Mouse (Mus musculus): ENCODE data around the gene Azin2. TPM values are rescaled to one million over a fixed set of nuclear protein-coding genes. Genes with fewer than 3 reads are reported as not detected.

Azin2 gene
- polyA plus RNA-seq (2014; fragmentation: Nextera tagmentation; extraction: Ambion mirVana) = 14.6 and 20.1 TPM in 2 replicates

GRCm38 (mm10) chr4:128962029-128962925 is at the start of gene Azin2:
Gene Azin2, minus strand, starts transcription at chr4:128962442.
- Histone ChIP-seq H3K4me2 (replicated peaks) (peak within 1 kb of the TSS; percentile 83), H3K4me1 (replicated peaks; ENCODE audit: control insufficient read depth, insufficient read depth, low read length) (peaks cover 32% of the 10 kb centered on the region), H3K27me3 (ENCODE audit: control insufficient read depth, insufficient read depth, low read length) (0 out of 2 replicates have a peak, but pooled peaks cover 4% of the 10 kb centered on the region), H3K9me3 (ENCODE audit: control insufficient read depth, low read length) (no peaks in the 10 kb centered on the region), H3K36me3 (replicated peaks; ENCODE audit: control insufficient read depth, insufficient read depth) (no peaks in the 10 kb centered on the region), H3K27ac (0 out of 2 replicates have a peak within 1 kb of the TSS, but pooled peaks have one; percentile 22), H3K4me3 (replicated peaks; ENCODE audit: low read length) (peak within 1 kb of the TSS; percentile 81), H3K9ac (peak within 1 kb of the TSS; percentile 87)
- WGBS = under 1% methylated on average over 72 of the region's 72 CpGs
- DNase-seq (ENCODE audit: low spot score) = peak; percentile 94
- ATAC-seq (ENCODE audit: low FRiP score) = peak; percentile 91

- ATAC-seq (ENCODE audit: low FRiP score) (peak; percentile 57; the same call in 1 of the 2 replicates), DNase-seq (ENCODE audit: low spot score) (peak; percentile 66)
- H3K27me3 ChIP-seq (ENCODE audit: control insufficient read depth, insufficient read depth, low read length) = no peaks in the 10 kb centered on the region
- peaks cover 28% of the 10 kb centered on the region for H3K36me3 ChIP-seq (replicated peaks; ENCODE audit: control insufficient read depth, insufficient read depth)
- 35% methylated on average over 15 of the region's 15 CpGs for WGBS
- 0 out of 2 replicates have a peak, but pooled peaks cover 4% of the 10 kb centered on the region for H3K4me1 ChIP-seq (replicated peaks; ENCODE audit: control insufficient read depth, insufficient read depth, low read length)
- no peak overlapping the region for H3K4me2 ChIP-seq (replicated peaks)
- no peak overlapping the region for H3K4me3 ChIP-seq (replicated peaks; ENCODE audit: low read length)
- no peaks in the 10 kb centered on the region for H3K9me3 ChIP-seq (ENCODE audit: control insufficient read depth, low read length)
- peak overlapping the region; percentile 41; the same call in 1 of the 2 replicates for H3K27ac ChIP-seq
- H3K9ac ChIP-seq = no peak overlapping the region
Measured at GRCm38 (mm10) chr4:129011604-129012121, 49.4 kb upstream of the Azin2 start.

- DNase-seq (ENCODE audit: low spot score) (no peak), ATAC-seq (ENCODE audit: low FRiP score) (no peak)
- Histone ChIP-seq H3K9ac (no peak overlapping the region), H3K9me3 (ENCODE audit: control insufficient read depth, low read length) (no peaks in the 10 kb centered on the region), H3K4me1 (replicated peaks; ENCODE audit: control insufficient read depth, insufficient read depth, low read length) (0 out of 2 replicates have a peak, but pooled peaks cover 4% of the 10 kb centered on the region), H3K27me3 (ENCODE audit: control insufficient read depth, insufficient read depth, low read length) (no peaks in the 10 kb centered on the region), H3K4me2 (replicated peaks) (no peak overlapping the region), H3K4me3 (replicated peaks; ENCODE audit: low read length) (no peak overlapping the region), H3K27ac (no peak overlapping the region), H3K36me3 (replicated peaks; ENCODE audit: control insufficient read depth, insufficient read depth) (peaks cover 38% of the 10 kb centered on the region)
- WGBS = 70% methylated on average over 5 of the region's 5 CpGs
Measured at GRCm38 (mm10) chr4:129009521-129009920, 47.3 kb upstream of the Azin2 start.

- WGBS = 89% methylated on average over 3 of the region's 3 CpGs
Measured at GRCm38 (mm10) chr4:129008672-129009071, 46.4 kb upstream of the Azin2 start.

GRCm38 (mm10) chr4:129008006-129008519 is 45.8 kb upstream of the Azin2 start:
- H3K27me3 ChIP-seq (ENCODE audit: control insufficient read depth, insufficient read depth, low read length) = no peaks in the 10 kb centered on the region
- no peaks in the 10 kb centered on the region for H3K9me3 ChIP-seq (ENCODE audit: control insufficient read depth, low read length)
- no peak overlapping the region for H3K4me2 ChIP-seq (replicated peaks)
- H3K36me3 ChIP-seq (replicated peaks; ENCODE audit: control insufficient read depth, insufficient read depth) = peaks cover 50% of the 10 kb centered on the region
- no peak overlapping the region for H3K27ac ChIP-seq
- no peak overlapping the region for H3K4me3 ChIP-seq (replicated peaks; ENCODE audit: low read length)
- ATAC-seq (ENCODE audit: low FRiP score) (no peak), DNase-seq (ENCODE audit: low spot score) (no peak)
- H3K4me1 ChIP-seq (replicated peaks; ENCODE audit: control insufficient read depth, insufficient read depth, low read length) = 0 out of 2 replicates have a peak, but pooled peaks cover 4% of the 10 kb centered on the region
- no peak overlapping the region for H3K9ac ChIP-seq
- WGBS = 85% methylated on average over 12 of the region's 12 CpGs

More at GRCm38 (mm10) chr4:129008672-129009071, 46.4 kb upstream of the Azin2 start:
- ATAC-seq (ENCODE audit: low FRiP score) (no peak), DNase-seq (ENCODE audit: low spot score) (no peak)
- Histone ChIP-seq H3K27ac (no peak overlapping the region), H3K4me2 (replicated peaks) (no peak overlapping the region), H3K4me1 (replicated peaks; ENCODE audit: control insufficient read depth, insufficient read depth, low read length) (0 out of 2 replicates have a peak, but pooled peaks cover 4% of the 10 kb centered on the region), H3K9ac (no peak overlapping the region), H3K36me3 (replicated peaks; ENCODE audit: control insufficient read depth, insufficient read depth) (peaks cover 44% of the 10 kb centered on the region), H3K4me3 (replicated peaks; ENCODE audit: low read length) (no peak overlapping the region), H3K27me3 (ENCODE audit: control insufficient read depth, insufficient read depth, low read length) (no peaks in the 10 kb centered on the region), H3K9me3 (ENCODE audit: control insufficient read depth, low read length) (no peaks in the 10 kb centered on the region)

GRCm38 (mm10) chr4:129003720-129004119 is 41.5 kb upstream of the Azin2 start:
- peaks cover 82% of the 10 kb centered on the region for H3K36me3 ChIP-seq (replicated peaks; ENCODE audit: control insufficient read depth, insufficient read depth)
- no peak overlapping the region for H3K9ac ChIP-seq
- H3K27ac ChIP-seq = no peak overlapping the region
- no peaks in the 10 kb centered on the region for H3K27me3 ChIP-seq (ENCODE audit: control insufficient read depth, insufficient read depth, low read length)
- no peak for DNase-seq (ENCODE audit: low spot score)
- ATAC-seq (ENCODE audit: low FRiP score) = no peak
- 86% methylated on average over 8 of the region's 8 CpGs for WGBS
- no peaks in the 10 kb centered on the region for H3K4me1 ChIP-seq (replicated peaks; ENCODE audit: control insufficient read depth, insufficient read depth, low read length)
- H3K9me3 ChIP-seq (ENCODE audit: control insufficient read depth, low read length) = no peaks in the 10 kb centered on the region
- H3K4me3 ChIP-seq (replicated peaks; ENCODE audit: low read length) = no peak overlapping the region
- no peak overlapping the region for H3K4me2 ChIP-seq (replicated peaks)

- DNase-seq (ENCODE audit: low spot score) (no peak), ATAC-seq (ENCODE audit: low FRiP score) (no peak)
- no peaks in the 10 kb centered on the region for H3K4me1 ChIP-seq (replicated peaks; ENCODE audit: control insufficient read depth, insufficient read depth, low read length)
- no peak overlapping the region for H3K27ac ChIP-seq
- H3K9me3 ChIP-seq (ENCODE audit: control insufficient read depth, low read length) = no peaks in the 10 kb centered on the region
- WGBS = 97% methylated on average over 3 of the region's 3 CpGs
- H3K9ac ChIP-seq = no peak overlapping the region
- peaks cover 68% of the 10 kb centered on the region for H3K36me3 ChIP-seq (replicated peaks; ENCODE audit: control insufficient read depth, insufficient read depth)
- no peak overlapping the region for H3K4me3 ChIP-seq (replicated peaks; ENCODE audit: low read length)
- no peaks in the 10 kb centered on the region for H3K27me3 ChIP-seq (ENCODE audit: control insufficient read depth, insufficient read depth, low read length)
- no peak overlapping the region for H3K4me2 ChIP-seq (replicated peaks)
Measured at GRCm38 (mm10) chr4:129000786-129001185, 38.5 kb upstream of the Azin2 start.

GRCm38 (mm10) chr4:128998401-128998800 is 36.2 kb upstream of the Azin2 start:
- Histone ChIP-seq H3K4me1 (replicated peaks; ENCODE audit: control insufficient read depth, insufficient read depth, low read length) (peaks cover 13% of the 10 kb centered on the region), H3K4me2 (replicated peaks) (no peak overlapping the region), H3K27ac (no peak overlapping the region), H3K9ac (no peak overlapping the region), H3K27me3 (ENCODE audit: control insufficient read depth, insufficient read depth, low read length) (no peaks in the 10 kb centered on the region), H3K4me3 (replicated peaks; ENCODE audit: low read length) (no peak overlapping the region), H3K36me3 (replicated peaks; ENCODE audit: control insufficient read depth, insufficient read depth) (peaks cover 53% of the 10 kb centered on the region), H3K9me3 (ENCODE audit: control insufficient read depth, low read length) (no peaks in the 10 kb centered on the region)
- no peak for DNase-seq (ENCODE audit: low spot score)
- no peak for ATAC-seq (ENCODE audit: low FRiP score)
- WGBS = 86% methylated on average over 8 of the region's 8 CpGs

GRCm38 (mm10) chr4:128997258-128997657 is 35.0 kb upstream of the Azin2 start:
- H3K36me3 ChIP-seq (replicated peaks; ENCODE audit: control insufficient read depth, insufficient read depth) = peaks cover 42% of the 10 kb centered on the region
- H3K4me2 ChIP-seq (replicated peaks) = no peak overlapping the region
- ATAC-seq (ENCODE audit: low FRiP score) = no peak
- WGBS = 83% methylated on average over 8 of the region's 8 CpGs
- H3K9me3 ChIP-seq (ENCODE audit: control insufficient read depth, low read length) = no peaks in the 10 kb centered on the region
- no peak overlapping the region for H3K27ac ChIP-seq
- no peaks in the 10 kb centered on the region for H3K27me3 ChIP-seq (ENCODE audit: control insufficient read depth, insufficient read depth, low read length)
- H3K4me3 ChIP-seq (replicated peaks; ENCODE audit: low read length) = no peak overlapping the region
- peaks cover 13% of the 10 kb centered on the region for H3K4me1 ChIP-seq (replicated peaks; ENCODE audit: control insufficient read depth, insufficient read depth, low read length)
- H3K9ac ChIP-seq = no peak overlapping the region
- no peak for DNase-seq (ENCODE audit: low spot score)
